Mouse (Mus musculus) thymus, adult 2 months (tissue): Measurements from ENCODE around the gene Tspan9. TPM values are rescaled to one million over a fixed set of nuclear protein-coding genes. Genes with fewer than 3 reads are reported as not detected.
A peak's percentile ranks its signal among the peaks of the same experiment; 100 is the strongest.

ENCODE experiments used
- DNase-seq: peaks from one replicate; pipeline ENCODE4 v3.0.0; 2021
- H3K27ac ChIP-seq: fragments of 200-500 bp; 2 replicates; pipeline ENCODE4 v1.5.1; 2012; ENCODE audit warnings: low read length, control low read depth; ENCODE audit not compliant: control insufficient read depth, insufficient read depth
- H3K27me3 ChIP-seq: fragments of 200-500 bp; 2 replicates; pipeline ENCODE4 v1.6.1; 2012; ENCODE audit warnings: mild to moderate bottlenecking, low read length, moderate library complexity, mixed read lengths; ENCODE audit not compliant: control insufficient read depth, insufficient read depth
- H3K36me3 ChIP-seq: fragments of 200-500 bp; 2 replicates; pipeline ENCODE4 v1.6.1; 2012; ENCODE audit warnings: mild to moderate bottlenecking, low read length, moderate library complexity; ENCODE audit not compliant: control insufficient read depth, insufficient read depth
- H3K4me1 ChIP-seq: fragments of 200-500 bp; replicated peaks from 2 replicates; pipeline ENCODE4 v1.6.1; 2012; ENCODE audit warnings: low read length; ENCODE audit not compliant: control insufficient read depth, insufficient read depth
- H3K4me3 ChIP-seq: fragments of 200-500 bp; 2 replicates; pipeline ENCODE4 v1.5.1; 2012; ENCODE audit warnings: mild to moderate bottlenecking, low read length, control low read depth, moderate library complexity; ENCODE audit not compliant: control insufficient read depth, insufficient read depth
- CTCF ChIP-seq: fragments of 200-500 bp; IDR thresholded peaks from 2 replicates; pipeline ENCODE4 v1.5.1; 2012; ENCODE audit warnings: mild to moderate bottlenecking, control low read depth, low read length, moderate library complexity, borderline replicate concordance; ENCODE audit not compliant: control insufficient read depth, poor library complexity, insufficient read depth; ENCODE audit errors: extremely low read depth
- POLR2A ChIP-seq: fragments of 200-500 bp; IDR thresholded peaks from 2 replicates; pipeline ENCODE4 v1.6.1; 2012; ENCODE audit warnings: mild to moderate bottlenecking, low read length, control low read depth, moderate library complexity; ENCODE audit not compliant: control insufficient read depth, poor library complexity, insufficient read depth; ENCODE audit errors: extremely low read depth
- whole genome bisulfite sequencing: fragments of 180-500 bp; shearing (Covaris S2); methylation state at CpG from one replicate; pipeline ENCODE4 v1.1.7; 2018; 5-methylcytosine and 5-hydroxymethylcytosine counted together
- polyA plus RNA-seq: library from polyadenylated mRNA; depleted of rRNA; stranded (reverse); fragments of >200 nt; gene quantifications from 2 replicates; pipeline ENCODE4 v1.2.3, GENCODE M21; 2012; rRNA removed

Tspan9 gene
- 33.3 and 36.7 TPM in 2 replicates for polyA plus RNA-seq

- Histone ChIP-seq H3K4me3 (peak within 1 kb of the TSS; percentile 48), H3K4me1 (peaks cover 6% of the 10 kb centered on the region), H3K27me3 (no peaks in the 10 kb centered on the region), H3K36me3 (no peaks in the 10 kb centered on the region), H3K27ac (no peak within 1 kb of the TSS)
- 1% methylated on average over 56 of the region's 56 CpGs for WGBS
- no peak for TF ChIP-seq POLR2A
- no peak for TF ChIP-seq CTCF
- DNase-seq: peak; percentile 50
Observed at GRCm38 (mm10) chr6:128143390-128144020, at the start of gene Tspan9. TSS of gene Tspan9 (minus strand) at chr6:128143594.

GRCm38 (mm10) chr6:128183521-128183920 lies 40.1 kb upstream of the Tspan9 start:
- DNase-seq: no peak
- TF ChIP-seq CTCF (no peak), POLR2A (no peak)
- Histone ChIP-seq H3K4me1 (no peaks in the 10 kb centered on the region; the same call in 1 of the 2 replicates), H3K36me3 (no peaks in the 10 kb centered on the region), H3K27me3 (no peaks in the 10 kb centered on the region), H3K4me3 (no peak overlapping the region), H3K27ac (no peak overlapping the region)
- WGBS: 64% methylated on average over 2 of the region's 2 CpGs

GRCm38 (mm10) chr6:128181176-128181575 lies 37.8 kb upstream of the Tspan9 start:
- TF ChIP-seq CTCF: no peak
- TF ChIP-seq POLR2A: no peak
- H3K27ac ChIP-seq: no peak overlapping the region
- no peak for DNase-seq
- H3K27me3 ChIP-seq: no peaks in the 10 kb centered on the region
- no peak overlapping the region for H3K4me3 ChIP-seq
- no peaks in the 10 kb centered on the region; the same call in 1 of the 2 replicates for H3K4me1 ChIP-seq
- 84% methylated on average over 5 of the region's 5 CpGs for WGBS
- H3K36me3 ChIP-seq: no peaks in the 10 kb centered on the region

GRCm38 (mm10) chr6:128179651-128180050 lies 36.3 kb upstream of the Tspan9 start:
- Histone ChIP-seq H3K27ac (no peak overlapping the region), H3K36me3 (no peaks in the 10 kb centered on the region), H3K4me1 (no peaks in the 10 kb centered on the region; the same call in 1 of the 2 replicates), H3K27me3 (no peaks in the 10 kb centered on the region), H3K4me3 (no peak overlapping the region)
- TF ChIP-seq POLR2A: no peak
- WGBS: 97% methylated on average over 1 of the region's 1 CpGs
- DNase-seq: no peak

GRCm38 (mm10) chr6:128179247-128179646 lies 35.9 kb upstream of the Tspan9 start:
- Histone ChIP-seq H3K4me1 (no peaks in the 10 kb centered on the region; the same call in 1 of the 2 replicates), H3K27ac (no peak overlapping the region), H3K36me3 (no peaks in the 10 kb centered on the region), H3K4me3 (no peak overlapping the region), H3K27me3 (no peaks in the 10 kb centered on the region)
- DNase-seq: no peak
- WGBS: 84% methylated on average over 5 of the region's 5 CpGs
- TF ChIP-seq CTCF: no peak
- no peak for TF ChIP-seq POLR2A

- no peak for TF ChIP-seq CTCF
- TF ChIP-seq POLR2A: no peak
- Histone ChIP-seq H3K36me3 (no peaks in the 10 kb centered on the region), H3K4me1 (no peaks in the 10 kb centered on the region; the same call in 1 of the 2 replicates), H3K27me3 (no peaks in the 10 kb centered on the region), H3K27ac (no peak overlapping the region), H3K4me3 (no peak overlapping the region)
- no peak for DNase-seq
- WGBS: 94% methylated on average over 2 of the region's 2 CpGs
Observed at GRCm38 (mm10) chr6:128178681-128179080, 35.3 kb upstream of the Tspan9 start.
